Mouse (Mus musculus): ENCODE data around the gene Ednra.

DNA sequence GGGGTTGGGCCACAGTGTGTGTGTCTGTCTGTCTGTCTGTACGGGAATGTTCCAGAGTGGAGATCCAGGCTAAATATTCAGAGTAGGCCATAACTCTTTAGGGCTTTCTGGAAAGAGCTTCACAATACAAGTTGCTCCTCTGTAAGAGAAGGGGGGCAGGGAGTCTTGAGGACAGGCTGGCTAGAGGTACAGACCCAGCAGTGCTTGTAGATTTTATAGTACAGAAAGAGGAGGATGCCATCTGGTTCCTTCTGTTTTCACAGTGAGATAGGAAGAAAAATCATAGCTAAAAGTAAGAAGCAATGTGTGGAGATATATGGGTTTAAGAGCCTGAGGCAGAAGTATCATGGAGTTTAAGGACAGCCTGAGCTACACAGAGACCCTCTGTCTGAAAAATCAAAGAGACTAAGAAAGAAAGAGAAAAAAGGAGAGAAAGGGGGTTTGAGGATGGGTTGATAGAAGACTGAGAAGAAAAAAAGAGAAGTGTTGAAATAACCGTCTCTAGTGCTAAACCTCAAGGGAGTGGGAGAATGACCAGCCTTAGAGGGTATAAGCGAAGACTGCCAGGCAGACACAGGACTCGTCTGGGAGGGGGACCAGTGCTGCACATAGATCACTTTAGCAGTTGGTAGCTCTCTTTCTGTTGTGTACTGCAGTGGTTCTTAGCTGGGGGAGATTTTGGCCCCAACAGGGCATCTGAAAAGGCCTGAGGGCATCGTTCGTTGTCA is 16.9 kb upstream of the Ednra start:
- TF ChIP-seq POLR2A (IDR thresholded peaks at IDR 0.05; ENCODE audit: borderline replicate concordance, control insufficient read depth, low read depth, low read length): no peak
- no peak for TF ChIP-seq CTCF (IDR thresholded peaks at IDR 0.05; ENCODE audit: control insufficient read depth, insufficient read depth, low read length)
